Mouse (Mus musculus) lung, adult 2 months (tissue): ENCODE results near the gene Fmnl2.

Experiments used
- CTCF ChIP-seq: fragments of 200-500 bp; IDR thresholded peaks from 2 replicates; pipeline ENCODE4 v1.5.1; 2011; ENCODE audit warnings: mild to moderate bottlenecking, low read length, control low read depth; ENCODE audit not compliant: insufficient read depth
- POLR2A ChIP-seq: fragments of 200-500 bp; IDR thresholded peaks from 2 replicates; pipeline ENCODE4 v1.6.1; 2011; ENCODE audit warnings: low read depth, mild to moderate bottlenecking, control low read depth, low read length, borderline replicate concordance; ENCODE audit errors: extremely low read depth

- TF ChIP-seq CTCF (no peak), POLR2A (no peak)
These were observed 69.7 kb downstream of the Fmnl2 start for GRCm38 (mm10) chr2:52927381-52927780.
